Mouse (Mus musculus) limb, embryonic 14.5 days (tissue): ENCODE measurements around the gene Msrb1. TPM values are rescaled to one million over a fixed set of nuclear protein-coding genes. Genes with fewer than 3 reads are reported as not detected.

Experiments used
- ATAC-seq: fragments of 200-750 bp; cut with Nextera tagmentation; 2 replicates; pipeline ENCODE4 v1.8.0; 2017; ENCODE audit warnings: low read depth, moderate number of reproducible peaks, moderate TSS enrichment; ENCODE audit not compliant: low FRiP score
- DNase-seq: peaks from one replicate; pipeline ENCODE4 v3.0.0-alpha.2; 2015; ENCODE audit warnings: low spot score
- H3K27ac ChIP-seq: fragments of 300-500 bp; sonication (generic); replicated peaks from 2 replicates; pipeline ENCODE4 v1.5.1; 2014; ENCODE audit warnings: low read depth, mild to moderate bottlenecking, low read length, moderate library complexity, mixed read lengths
- H3K27me3 ChIP-seq: fragments of 300-500 bp; sonication (generic); 2 replicates; pipeline ENCODE4 v1.6.1; 2014; ENCODE audit warnings: low read length, mixed read lengths; ENCODE audit not compliant: control insufficient read depth, insufficient read depth
- H3K36me3 ChIP-seq: fragments of 300-500 bp; sonication (generic); 2 replicates; pipeline ENCODE4 v1.6.1; 2014; ENCODE audit warnings: mild to moderate bottlenecking, low read length, moderate library complexity, mixed read lengths; ENCODE audit not compliant: control insufficient read depth, insufficient read depth
- H3K4me1 ChIP-seq: fragments of 300-500 bp; sonication (generic); 2 replicates; pipeline ENCODE4 v1.6.1; 2014; ENCODE audit warnings: antibody characterized with exemption, low read length, mixed read lengths; ENCODE audit not compliant: control insufficient read depth, insufficient read depth
- H3K4me2 ChIP-seq: fragments of 300-500 bp; sonication (generic); replicated peaks from 2 replicates; pipeline ENCODE4 v1.6.1; 2014; ENCODE audit warnings: low read depth, mild to moderate bottlenecking, low read length, moderate library complexity; ENCODE audit not compliant: severe bottlenecking
- H3K4me3 ChIP-seq: fragments of 300-500 bp; sonication (generic); replicated peaks from 2 replicates; pipeline ENCODE4 v1.5.1; 2014; ENCODE audit warnings: low read length
- H3K9ac ChIP-seq: fragments of 300-500 bp; sonication (generic); 2 replicates; pipeline ENCODE4 v1.6.1; 2014; ENCODE audit warnings: mild to moderate bottlenecking, low read depth, low read length, moderate library complexity; ENCODE audit not compliant: severe bottlenecking
- H3K9me3 ChIP-seq: fragments of 300-500 bp; sonication (generic); 2 replicates; pipeline ENCODE4 v1.6.1; 2016; ENCODE audit warnings: low read length; ENCODE audit not compliant: control insufficient read depth
- POLR2A ChIP-seq: fragments of 200-500 bp; IDR thresholded peaks from 2 replicates; pipeline ENCODE4 v1.8.0; 2012; ENCODE audit warnings: inconsistent platforms, mild to moderate bottlenecking, moderate library complexity, borderline replicate concordance; ENCODE audit not compliant: insufficient read depth, insufficient read length; ENCODE audit errors: extremely low read depth
- WGBS: fragments of 180-500 bp; shearing (Covaris S2); extraction: QIAGEN DNeasy Blood & Tissue Kit; methylation state at CpG from one replicate; pipeline ENCODE4 v1.1.7; 2014; 5-methylcytosine and 5-hydroxymethylcytosine counted together
- polyA plus RNA-seq, 2 experiments: library from polyadenylated mRNA; depleted of rRNA in 1 of 2; stranded (reverse) in 1 of 2; unstranded in 1 of 2; fragments of >200 nt; fragmentation: Nextera tagmentation in 1 of 2; extraction: Ambion mirVana in 1 of 2; gene quantifications; 2 replicates each; pipeline versions ENCODE4 v1.2.1 to v1.2.3; 2012 to 2014

Gene Msrb1
- polyA plus RNA-seq, 2 experiments, result 29.9 to 44.1 TPM

- Histone ChIP-seq H3K9ac (no peak overlapping the region), H3K4me2 (no peak overlapping the region), H3K4me1 (peaks cover 10% of the 10 kb centered on the region), H3K9me3 (no peaks in the 10 kb centered on the region), H3K27me3 (no peaks in the 10 kb centered on the region), H3K4me3 (no peak overlapping the region), H3K36me3 (no peaks in the 10 kb centered on the region), H3K27ac (no peak overlapping the region)
- ATAC-seq (no peak), DNase-seq (no peak)
- TF ChIP-seq POLR2A, result no peak
- 89% methylated on average over 21 of the region's 21 CpGs for WGBS
Measured at GRCm38 (mm10) chr17:24733434-24734050, 2.9 kb upstream of the Msrb1 start.

- Histone ChIP-seq H3K4me2 (no peak overlapping the region), H3K9me3 (no peaks in the 10 kb centered on the region), H3K27ac (no peak overlapping the region), H3K4me3 (no peak overlapping the region), H3K9ac (no peak overlapping the region), H3K36me3 (no peaks in the 10 kb centered on the region), H3K27me3 (no peaks in the 10 kb centered on the region), H3K4me1 (peaks cover 10% of the 10 kb centered on the region)
- ATAC-seq, result no peak
- no peak for TF ChIP-seq POLR2A
- 73% methylated on average over 1 of the region's 1 CpGs for WGBS
- no peak for DNase-seq
Measured at GRCm38 (mm10) chr17:24734513-24734912, 1.9 kb upstream of the Msrb1 start.

GRCm38 (mm10) chr17:24735446-24735845, 996 bp upstream of the Msrb1 start:
- ATAC-seq, result no peak
- Histone ChIP-seq H3K4me1 (peaks cover 10% of the 10 kb centered on the region), H3K9me3 (no peaks in the 10 kb centered on the region), H3K4me2 (peak overlapping the region; percentile 82), H3K4me3 (no peak overlapping the region), H3K36me3 (0 out of 2 replicates have a peak, but pooled peaks cover 5% of the 10 kb centered on the region), H3K9ac (no peak overlapping the region), H3K27ac (0 out of 2 replicates have a peak overlapping the region, but pooled peaks have one; percentile 39), H3K27me3 (no peaks in the 10 kb centered on the region)
- 85% methylated on average over 7 of the region's 7 CpGs for WGBS
- no peak for TF ChIP-seq POLR2A
- no peak for DNase-seq

- Histone ChIP-seq H3K9ac (peak overlapping the region; percentile 74), H3K36me3 (peaks cover 9% of the 10 kb centered on the region; the same call in 1 of the 2 replicates), H3K9me3 (no peaks in the 10 kb centered on the region), H3K4me2 (peak overlapping the region; percentile 82), H3K4me1 (peaks cover 10% of the 10 kb centered on the region), H3K27ac (no peak overlapping the region), H3K4me3 (peak overlapping the region; percentile 63), H3K27me3 (no peaks in the 10 kb centered on the region)
- ATAC-seq (no peak), DNase-seq (no peak)
- WGBS, result 30% methylated on average over 8 of the region's 8 CpGs
- no peak for TF ChIP-seq POLR2A
Measured at GRCm38 (mm10) chr17:24737135-24737810, 831 bp downstream of the Msrb1 start.

- ATAC-seq (no peak), DNase-seq (no peak)
- no peak overlapping the region for H3K4me3 ChIP-seq
- 87% methylated on average over 4 of the region's 4 CpGs for WGBS
- no peaks in the 10 kb centered on the region for H3K9me3 ChIP-seq
- H3K27ac ChIP-seq, result no peak overlapping the region
- 0 out of 2 replicates have a peak overlapping the region, but pooled peaks have one; percentile 3 for H3K4me2 ChIP-seq
- H3K9ac ChIP-seq, result no peak overlapping the region
- H3K4me1 ChIP-seq, result peaks cover 10% of the 10 kb centered on the region
- peaks cover 9% of the 10 kb centered on the region; the same call in 1 of the 2 replicates for H3K36me3 ChIP-seq
- TF ChIP-seq POLR2A, result no peak
- no peaks in the 10 kb centered on the region for H3K27me3 ChIP-seq
Measured at GRCm38 (mm10) chr17:24738238-24738637, 1.8 kb downstream of the Msrb1 start.
